Mouse (Mus musculus): Measurements from ENCODE around the gene Ryr3.

The Ryr3 gene

DNA sequence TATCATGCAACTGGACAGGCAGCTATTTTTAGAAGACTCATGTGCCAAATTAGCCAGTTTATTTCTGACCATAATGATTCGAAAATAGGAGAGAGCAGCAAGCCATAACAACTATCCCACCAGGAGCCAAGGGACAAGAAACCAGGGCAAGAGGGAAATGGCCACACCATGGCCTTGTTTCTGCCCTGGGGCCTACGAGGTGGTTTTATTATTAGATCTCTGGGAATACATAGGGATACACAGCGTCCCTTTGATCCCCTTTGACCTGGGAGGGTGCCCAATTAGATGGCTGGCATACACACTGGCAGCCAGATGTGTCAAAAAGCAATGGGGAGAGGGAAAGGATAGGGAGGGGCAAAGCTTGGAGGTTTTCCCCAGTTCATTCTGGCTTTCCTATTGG is 563.1 kb downstream of the Ryr3 start:
- DNase-seq (ENCODE audit: low spot score), result no peak

GRCm38 (mm10) chr2:112637206-112637605 is 579.7 kb downstream of the Ryr3 start:
- DNase-seq (ENCODE audit: low spot score), result no peak

- no peak for DNase-seq (ENCODE audit: low spot score)
Measured at GRCm38 (mm10) chr2:112632536-112632935, 584.4 kb downstream of the Ryr3 start.

DNA sequence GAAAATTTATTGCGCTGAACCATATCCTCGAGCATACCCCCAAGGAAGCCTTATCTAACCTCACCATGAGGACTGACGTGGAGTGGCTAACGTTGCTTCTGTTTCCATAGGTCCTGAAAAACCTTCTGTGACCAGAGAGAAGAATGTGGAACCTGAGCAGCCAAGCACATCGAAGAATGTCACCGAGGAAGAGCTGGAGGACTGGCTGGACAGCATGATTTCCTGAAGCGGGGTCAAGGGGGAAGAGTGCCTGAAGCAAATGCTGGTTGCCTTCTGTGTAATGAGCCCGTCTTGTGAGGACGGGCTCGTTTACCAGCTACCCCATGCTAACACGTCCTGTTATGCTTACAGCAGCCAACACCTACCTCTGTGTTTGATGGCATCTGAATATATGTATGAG is 586.2 kb downstream of the Ryr3 start:
- no peak for DNase-seq (ENCODE audit: low spot score)

DNA sequence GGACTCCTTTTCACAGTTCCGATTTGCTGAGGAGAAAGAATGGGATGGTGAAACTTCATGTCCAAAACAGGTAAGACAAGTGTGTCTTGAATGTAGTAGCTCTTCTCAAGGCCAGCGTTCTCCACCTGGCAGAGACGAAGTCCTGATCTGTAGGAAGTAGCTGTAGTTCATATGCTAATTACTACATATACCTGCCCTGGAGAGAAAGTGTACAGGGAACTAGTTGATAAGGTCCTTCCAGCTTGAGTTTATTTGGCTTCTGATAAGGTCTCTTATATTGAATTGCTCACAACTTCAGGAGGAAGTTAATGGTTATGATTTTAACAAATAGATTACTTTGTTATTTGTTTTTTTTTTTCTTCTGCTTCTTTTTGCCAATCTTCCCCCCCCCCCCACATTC is 591.7 kb downstream of the Ryr3 start:
- DNase-seq (ENCODE audit: low spot score), result no peak

DNA sequence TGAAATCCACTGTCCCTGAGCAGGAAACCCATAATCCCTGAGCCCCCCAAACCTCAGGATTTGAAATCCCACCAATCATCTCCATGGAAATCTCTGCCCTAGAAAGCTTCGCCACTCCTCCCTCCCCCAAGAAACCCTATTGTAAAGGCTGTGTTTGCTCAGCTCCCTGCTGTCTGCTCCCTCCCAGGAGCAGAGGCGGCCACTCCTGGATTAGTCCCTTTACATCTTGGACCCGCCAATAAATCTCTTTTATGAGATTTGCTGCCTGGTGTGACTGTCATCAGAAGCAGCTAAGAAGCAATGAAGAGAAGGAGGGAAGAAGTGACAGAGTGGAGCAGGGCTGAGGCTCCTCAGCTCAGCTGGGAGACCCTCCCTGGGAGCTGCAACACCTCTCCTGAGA is 599.7 kb downstream of the Ryr3 start:
- no peak for DNase-seq (ENCODE audit: low spot score)

GRCm38 (mm10) chr2:112614375-112614774 is 602.5 kb downstream of the Ryr3 start:
- DNase-seq (ENCODE audit: low spot score), result no peak

GRCm38 (mm10) chr2:112612628-112613027 is 604.3 kb downstream of the Ryr3 start:
- no peak for DNase-seq (ENCODE audit: low spot score)

- no peak for DNase-seq (ENCODE audit: low spot score)
Measured at GRCm38 (mm10) chr2:112606536-112606935, 610.4 kb downstream of the Ryr3 start.

DNA sequence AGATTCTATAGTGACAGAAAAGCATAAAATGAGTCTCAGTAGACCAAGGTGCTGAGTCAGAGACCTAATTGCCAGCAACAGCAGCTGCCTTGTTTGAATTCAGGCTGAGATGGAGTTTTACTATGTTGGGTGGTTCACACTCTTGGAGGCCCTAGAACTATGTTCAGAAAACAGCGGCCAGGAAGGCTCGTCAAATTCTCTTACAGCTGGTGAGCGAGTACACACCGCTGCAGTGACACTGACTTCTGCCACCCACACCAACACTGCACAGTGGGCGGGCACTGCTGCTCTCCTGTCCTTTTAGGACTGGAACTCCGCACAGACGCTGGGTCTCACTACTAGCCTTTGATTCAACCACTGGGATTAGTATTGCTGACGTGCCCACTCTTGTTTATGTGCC is 614.4 kb downstream of the Ryr3 start:
- no peak for DNase-seq (ENCODE audit: low spot score)

GRCm38 (mm10) chr2:112600222-112600621 is 616.7 kb downstream of the Ryr3 start:
- DNase-seq (ENCODE audit: low spot score), result no peak

- no peak for DNase-seq (ENCODE audit: low spot score)
Measured at GRCm38 (mm10) chr2:112597064-112597463, 619.8 kb downstream of the Ryr3 start.

GRCm38 (mm10) chr2:112596415-112596814 is 620.5 kb downstream of the Ryr3 start:
- no peak for DNase-seq (ENCODE audit: low spot score)

DNA sequence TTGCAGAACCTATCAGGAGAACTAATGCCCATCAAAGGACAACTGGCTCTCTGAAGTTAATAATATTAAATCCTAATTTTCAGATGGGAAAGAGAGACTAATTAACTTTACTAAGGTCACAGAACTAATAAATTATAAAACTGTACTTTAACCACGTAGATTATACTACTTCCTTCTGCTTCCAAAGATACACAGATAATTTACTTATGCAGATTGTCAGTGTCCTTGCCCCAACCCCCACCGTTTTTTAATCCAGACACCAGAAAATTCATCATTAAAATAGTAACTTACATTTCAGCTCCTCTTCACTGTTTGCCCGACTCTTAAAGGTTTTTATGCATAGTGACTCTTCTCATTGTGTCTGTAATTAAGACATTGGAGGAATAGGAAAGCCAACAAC is 621.1 kb downstream of the Ryr3 start:
- DNase-seq (ENCODE audit: low spot score), result no peak

DNA sequence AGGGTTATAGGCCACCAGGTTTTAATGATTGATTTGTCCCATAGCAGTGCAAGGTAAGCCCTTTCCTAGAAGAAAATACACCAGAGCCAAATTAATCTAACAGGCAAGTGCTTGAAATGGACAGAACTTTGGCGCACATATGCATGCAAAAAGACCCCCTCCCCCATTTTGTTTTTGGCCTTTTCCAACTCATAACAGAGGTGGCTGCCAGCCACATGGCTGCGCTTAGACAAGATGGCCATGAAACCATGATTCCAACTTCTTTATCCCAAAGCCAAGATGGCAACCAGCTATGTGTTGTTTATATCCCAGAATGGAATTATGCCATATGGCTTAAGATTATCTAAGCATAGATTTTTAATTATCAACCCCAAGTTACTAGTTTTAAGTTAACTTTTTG is 623.1 kb downstream of the Ryr3 start:
- no peak for DNase-seq (ENCODE audit: low spot score)

DNA sequence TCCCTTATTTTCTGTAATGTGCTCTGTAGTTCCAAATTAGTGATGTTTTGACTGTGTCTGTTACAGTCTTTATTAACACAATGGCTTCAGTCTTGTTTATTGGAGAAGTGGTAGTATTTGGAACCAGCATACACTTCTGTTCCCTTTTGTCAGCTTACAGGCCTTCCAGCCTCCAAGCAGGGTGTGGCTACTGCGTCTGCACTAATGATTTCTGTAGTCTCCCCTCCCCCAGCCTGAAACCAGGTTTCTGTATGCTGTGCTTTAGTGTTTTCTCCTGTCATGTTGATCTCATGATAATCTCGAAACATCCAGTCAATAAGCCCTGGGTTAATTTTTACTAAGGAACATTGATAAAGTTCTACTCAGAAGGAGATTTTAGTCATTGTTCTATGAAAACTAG is 623.6 kb downstream of the Ryr3 start:
- no peak for DNase-seq (ENCODE audit: low spot score)

DNA sequence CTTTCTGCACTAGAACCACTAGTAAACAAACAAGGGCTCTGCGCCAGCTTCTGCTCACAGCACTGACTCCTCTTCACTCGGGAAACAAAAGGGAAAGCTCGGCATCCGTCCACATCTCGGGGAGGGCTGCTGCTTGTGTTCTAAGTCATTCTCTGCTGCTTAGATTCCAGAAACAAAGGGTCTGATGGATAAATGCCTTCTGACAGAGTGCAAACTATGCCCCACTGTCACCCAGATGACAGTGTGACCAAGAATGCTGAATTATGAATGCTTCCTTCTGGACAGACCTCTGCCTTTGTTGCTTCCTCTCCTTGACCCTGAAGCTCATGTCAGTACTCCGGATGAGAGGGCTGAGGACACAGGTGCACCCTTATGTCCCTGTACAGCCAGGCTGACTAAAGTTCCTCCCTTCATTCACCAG is 625.4 kb downstream of the Ryr3 start:
- DNase-seq (ENCODE audit: low spot score), result no peak

DNA sequence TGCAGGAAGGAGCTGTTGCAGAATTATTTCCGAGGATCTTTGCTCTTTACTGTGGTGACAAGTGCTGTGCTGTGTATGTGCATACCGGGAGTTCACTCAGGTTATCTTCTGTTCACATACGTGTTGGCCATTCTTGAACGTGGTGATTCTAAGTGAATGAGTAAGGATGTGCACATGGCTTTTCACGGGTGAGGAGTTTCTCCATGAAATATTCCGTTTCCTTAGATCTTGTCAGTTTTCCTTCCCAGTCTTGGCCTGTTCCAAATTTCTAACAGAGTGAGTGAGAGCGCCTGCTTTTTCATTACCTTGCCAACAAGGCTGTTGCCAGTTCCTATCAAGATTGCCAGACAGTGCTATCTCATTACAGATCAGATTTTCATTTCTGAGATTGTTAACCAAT is 625.9 kb downstream of the Ryr3 start:
- no peak for DNase-seq (ENCODE audit: low spot score)

Data from urinary bladder, postnatal 25 days (tissue).